Mouse (Mus musculus) E14TG2a.4 (cell line): ENCODE measurements around the gene Fndc3a.

ENCODE experiments used
- H3K27me3 ChIP-seq: 2 replicates; pipeline ENCODE4 v1.6.1; 2014; ENCODE audit warnings: low read length, control low read depth; ENCODE audit not compliant: insufficient read depth
- H3K36me3 ChIP-seq: 2 replicates; pipeline ENCODE4 v1.6.1; 2014; ENCODE audit warnings: low read length, control low read depth; ENCODE audit not compliant: insufficient read depth
- H3K4me1 ChIP-seq: replicated peaks from 2 replicates; pipeline ENCODE4 v1.6.1; 2014; ENCODE audit warnings: low read depth, low read length, control low read depth
- H3K4me3 ChIP-seq: replicated peaks from 2 replicates; pipeline ENCODE4 v1.5.1; 2014; ENCODE audit warnings: mild to moderate bottlenecking, low read length
- H3K9me3 ChIP-seq: 2 replicates; pipeline ENCODE4 v1.6.1; 2014; ENCODE audit warnings: low read length, control low read depth
- CTCF ChIP-seq: conservative IDR thresholded peaks from 2 replicates; pipeline ENCODE4 v1.5.1; 2014; ENCODE audit warnings: low read length
- NANOG ChIP-seq: IDR thresholded peaks from 2 replicates; pipeline ENCODE4 v1.6.1; 2014; ENCODE audit warnings: borderline replicate concordance, low read length, mixed read lengths
- POU5F1 ChIP-seq: IDR thresholded peaks from 2 replicates; pipeline ENCODE4 v1.6.1; 2014; ENCODE audit warnings: low read length, borderline replicate concordance

The Fndc3a gene

DNA sequence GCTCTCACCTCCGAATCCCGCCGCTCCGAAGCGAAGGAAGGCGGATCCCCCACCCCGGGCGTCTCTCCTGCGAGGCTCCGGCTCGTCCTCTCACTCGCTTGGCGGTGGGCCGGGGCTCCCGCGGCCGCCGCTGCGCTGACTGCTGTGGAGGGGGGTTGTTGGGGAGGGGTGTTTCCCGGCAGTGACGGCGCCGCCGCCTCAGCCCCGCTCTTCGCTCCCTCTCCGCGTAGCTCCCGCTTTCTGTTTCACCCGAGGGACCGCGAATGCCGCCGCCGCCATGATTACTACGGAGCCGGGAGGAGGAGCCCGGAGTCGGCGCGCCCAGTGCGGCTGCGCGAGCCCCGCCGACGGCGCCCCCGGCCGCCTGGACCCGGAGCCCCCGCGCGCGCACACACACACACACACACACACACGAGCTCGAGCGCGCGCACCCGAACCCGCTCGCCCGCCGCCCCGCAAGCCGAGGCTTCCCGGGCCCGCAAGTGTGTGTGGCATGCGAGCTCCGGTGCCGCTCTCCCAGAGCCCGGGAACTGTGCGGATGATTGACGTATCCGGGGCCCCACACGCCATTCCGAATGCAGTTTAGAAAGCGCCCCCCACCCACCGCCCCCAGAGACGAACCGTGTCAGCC is at the start of gene Fndc3a:
TSS of gene Fndc3a (minus strand) at position 294 of the 631 bp plus-strand sequence.
- H3K9me3 ChIP-seq, result no peaks in the 10 kb centered on the region
- peak within 1 kb of the TSS; percentile 92 for H3K4me3 ChIP-seq
- H3K4me1 ChIP-seq, result peaks cover 9% of the 10 kb centered on the region
- TF ChIP-seq POU5F1 (no peak), NANOG (no peak), CTCF (no peak)
- peaks cover 25% of the 10 kb centered on the region for H3K27me3 ChIP-seq
- no peaks in the 10 kb centered on the region for H3K36me3 ChIP-seq

DNA sequence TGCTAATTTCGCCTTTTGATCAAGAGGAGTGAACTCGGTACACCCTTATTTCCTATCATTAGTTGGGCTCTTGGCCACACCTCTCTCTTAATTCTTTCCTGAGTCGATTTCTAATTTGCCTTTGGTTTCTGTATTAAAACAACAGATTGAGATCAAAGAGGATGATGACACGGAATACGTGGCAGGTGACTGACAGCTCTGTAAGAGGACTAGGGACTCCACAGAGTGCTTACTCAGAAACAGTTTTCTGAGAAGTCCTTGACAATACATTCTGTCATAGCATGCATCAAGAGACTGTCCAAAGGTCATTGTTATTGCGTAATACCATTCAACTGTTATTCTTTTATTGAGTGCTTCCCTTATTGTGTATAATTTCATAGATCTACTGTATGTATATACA is 43.1 kb upstream of the Fndc3a start:
- Histone ChIP-seq H3K27me3 (no peaks in the 10 kb centered on the region), H3K4me3 (no peak overlapping the region), H3K4me1 (no peaks in the 10 kb centered on the region), H3K36me3 (no peaks in the 10 kb centered on the region), H3K9me3 (peaks cover 6% of the 10 kb centered on the region; the same call in 1 of the 2 replicates)
- no peak for TF ChIP-seq POU5F1
- TF ChIP-seq NANOG, result no peak
- no peak for TF ChIP-seq CTCF

DNA sequence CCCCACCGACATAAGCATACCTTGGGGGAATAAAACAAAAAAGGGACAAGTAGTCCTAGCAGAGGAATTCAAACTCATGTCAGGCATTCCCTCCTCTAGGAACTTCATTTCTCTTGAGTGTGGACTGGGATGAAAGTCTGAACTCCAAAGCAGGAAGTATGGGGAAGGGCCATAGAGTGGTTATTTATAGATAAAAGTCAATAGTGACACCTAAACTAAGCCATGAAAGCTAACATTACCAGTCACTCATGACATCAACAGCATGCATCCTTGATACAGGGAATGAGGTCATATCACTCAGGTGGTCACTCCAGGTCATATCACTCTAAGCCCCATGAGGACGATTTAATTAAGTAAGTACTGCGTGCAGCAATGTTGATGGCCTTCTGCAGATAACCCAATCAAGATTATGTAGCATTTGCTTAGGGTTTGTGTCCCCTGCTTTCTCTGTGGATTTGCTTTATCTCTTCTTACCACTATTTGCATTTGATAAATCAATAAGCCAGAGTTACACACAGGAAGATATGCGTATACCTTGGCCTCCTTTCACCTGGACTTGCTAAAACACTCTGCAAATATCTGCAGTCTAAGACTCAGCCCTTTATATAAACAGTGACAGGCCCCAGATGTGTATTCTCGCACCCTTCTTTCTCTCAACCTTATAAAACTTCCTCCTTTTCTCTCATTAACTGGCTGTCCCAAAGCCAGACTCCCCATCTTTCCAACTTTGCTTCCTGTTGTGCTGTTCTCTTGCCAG is 40.8 kb upstream of the Fndc3a start:
- Histone ChIP-seq H3K36me3 (no peaks in the 10 kb centered on the region), H3K9me3 (peaks cover 6% of the 10 kb centered on the region; the same call in 1 of the 2 replicates), H3K4me1 (no peaks in the 10 kb centered on the region), H3K27me3 (no peaks in the 10 kb centered on the region), H3K4me3 (no peak overlapping the region)
- no peak for TF ChIP-seq NANOG
- no peak for TF ChIP-seq CTCF
- TF ChIP-seq POU5F1, result no peak

DNA sequence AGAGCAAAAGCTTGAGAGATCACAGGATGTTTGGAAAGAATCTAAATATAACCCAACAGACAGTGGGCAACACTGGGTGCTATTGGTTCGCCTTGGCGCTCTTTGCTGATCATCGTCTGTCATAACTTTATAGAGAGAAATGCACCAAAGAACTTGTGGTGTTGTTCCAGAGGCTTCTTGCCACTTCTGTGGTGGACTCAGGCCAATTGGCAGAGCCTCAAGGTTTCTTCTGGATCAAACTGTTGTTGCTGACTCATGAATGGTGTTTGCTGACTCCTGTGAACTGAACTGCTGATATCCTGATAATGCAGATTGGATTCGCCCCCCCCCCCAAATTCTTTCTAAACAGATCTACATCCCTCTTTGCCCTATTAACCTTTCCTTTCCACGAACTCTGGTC is 38.5 kb upstream of the Fndc3a start:
- H3K36me3 ChIP-seq, result no peaks in the 10 kb centered on the region
- no peak overlapping the region for H3K4me3 ChIP-seq
- no peak for TF ChIP-seq CTCF
- no peak for TF ChIP-seq NANOG
- TF ChIP-seq POU5F1, result no peak
- H3K27me3 ChIP-seq, result no peaks in the 10 kb centered on the region
- peaks cover 6% of the 10 kb centered on the region; the same call in 1 of the 2 replicates for H3K9me3 ChIP-seq
- H3K4me1 ChIP-seq, result no peaks in the 10 kb centered on the region

DNA sequence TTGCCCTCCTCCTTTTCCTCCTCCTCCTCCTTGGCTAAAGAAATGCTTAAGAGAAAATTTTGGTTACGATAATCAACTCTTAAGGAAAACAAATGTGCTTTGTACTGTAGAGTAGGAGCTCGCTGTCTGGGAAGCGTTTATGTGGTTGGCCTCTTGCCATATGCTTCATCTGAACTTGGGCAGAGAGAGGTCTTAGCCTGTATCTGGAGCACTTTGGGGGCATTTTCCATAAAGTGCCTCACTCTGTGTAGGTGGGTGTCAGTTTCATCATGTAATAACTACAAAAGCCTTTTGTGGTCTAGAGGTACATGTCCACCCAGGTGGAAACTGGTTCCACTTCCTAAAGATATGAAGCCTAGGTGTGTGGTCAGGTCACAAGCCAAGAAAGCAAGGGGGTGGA is 31.9 kb upstream of the Fndc3a start:
- TF ChIP-seq POU5F1 (no peak), NANOG (no peak), CTCF (no peak)
- no peaks in the 10 kb centered on the region for H3K36me3 ChIP-seq
- H3K4me1 ChIP-seq, result no peaks in the 10 kb centered on the region
- no peaks in the 10 kb centered on the region for H3K9me3 ChIP-seq
- no peaks in the 10 kb centered on the region for H3K27me3 ChIP-seq
- no peak overlapping the region for H3K4me3 ChIP-seq

DNA sequence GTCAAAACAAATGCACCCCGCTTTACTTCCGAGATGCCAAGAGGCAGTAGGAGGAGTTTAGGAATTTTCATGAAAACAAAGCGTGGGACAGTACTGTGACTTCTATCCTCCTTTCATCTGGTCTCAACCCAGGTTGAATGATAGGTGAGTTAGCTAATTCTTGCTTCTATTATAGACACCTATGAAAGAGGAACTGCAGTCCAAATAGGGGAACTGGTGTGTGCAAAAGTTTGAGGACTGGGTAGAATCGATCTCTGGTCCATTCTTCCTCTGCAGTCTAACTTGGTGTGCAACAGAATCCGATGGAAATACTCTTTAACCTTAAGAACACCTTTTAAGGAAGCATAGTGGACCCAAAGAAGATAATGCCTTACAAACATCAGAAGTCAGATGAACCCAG is 30.5 kb upstream of the Fndc3a start:
- Histone ChIP-seq H3K4me1 (no peaks in the 10 kb centered on the region), H3K27me3 (no peaks in the 10 kb centered on the region), H3K9me3 (no peaks in the 10 kb centered on the region), H3K36me3 (no peaks in the 10 kb centered on the region), H3K4me3 (no peak overlapping the region)
- no peak for TF ChIP-seq CTCF
- no peak for TF ChIP-seq POU5F1
- no peak for TF ChIP-seq NANOG

DNA sequence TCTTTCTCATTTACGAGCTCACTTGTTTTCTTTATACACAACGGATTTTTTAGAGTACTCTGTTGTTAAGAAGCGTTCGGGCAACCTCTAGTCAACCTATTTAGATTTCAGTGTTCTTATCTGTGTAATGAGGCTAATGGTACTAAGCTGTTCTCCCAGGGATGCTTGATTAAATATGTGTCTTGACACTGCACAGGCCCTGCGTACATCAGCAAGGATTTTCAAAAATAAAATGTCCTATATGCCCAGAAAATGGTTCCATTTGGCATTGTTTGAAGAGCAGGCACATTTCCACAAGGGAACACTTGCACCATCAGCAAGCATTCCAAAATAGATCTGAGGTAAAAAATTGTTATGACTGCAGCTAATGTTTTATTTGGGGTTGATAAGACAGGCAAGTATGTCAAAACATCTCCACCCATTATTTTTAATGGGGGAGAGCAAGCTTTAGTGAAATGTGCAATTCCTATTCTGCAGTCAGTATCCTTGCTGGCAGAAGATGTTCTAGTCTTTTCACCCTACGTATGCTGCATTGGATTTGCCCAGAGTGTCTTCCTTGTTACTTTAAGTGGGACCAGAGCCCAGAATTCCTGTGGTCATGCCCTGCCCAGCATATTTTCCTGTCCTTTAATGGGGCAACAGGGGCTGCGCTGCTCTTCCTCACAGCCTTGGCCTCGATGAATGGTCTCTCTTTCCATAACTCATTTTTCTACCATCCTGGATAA is 29.8 kb upstream of the Fndc3a start:
- TF ChIP-seq POU5F1 (no peak), CTCF (no peak), NANOG (no peak)
- H3K4me1 ChIP-seq, result no peaks in the 10 kb centered on the region
- no peak overlapping the region for H3K4me3 ChIP-seq
- H3K27me3 ChIP-seq, result no peaks in the 10 kb centered on the region
- H3K36me3 ChIP-seq, result no peaks in the 10 kb centered on the region
- H3K9me3 ChIP-seq, result no peaks in the 10 kb centered on the region

DNA sequence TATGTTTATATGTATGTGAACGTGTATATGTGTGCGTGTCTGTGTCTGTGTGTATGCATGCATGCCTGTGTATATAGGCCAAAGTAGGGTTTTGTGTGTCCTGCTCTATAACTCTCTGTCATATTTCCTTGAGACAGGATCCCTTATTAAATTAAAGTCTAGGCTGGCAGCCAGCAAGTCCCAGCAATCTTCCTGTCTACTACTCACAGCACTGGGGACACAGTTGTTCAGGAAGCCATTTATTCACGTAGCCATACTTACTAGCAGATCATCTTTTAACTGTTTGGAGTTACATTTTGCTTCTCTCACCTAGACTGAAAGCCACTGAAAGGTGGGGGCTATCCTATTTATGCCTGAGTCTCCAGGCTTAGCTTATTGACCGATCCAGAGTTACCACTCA is 29.0 kb upstream of the Fndc3a start:
- H3K27me3 ChIP-seq, result no peaks in the 10 kb centered on the region
- H3K4me3 ChIP-seq, result no peak overlapping the region
- no peaks in the 10 kb centered on the region for H3K9me3 ChIP-seq

More for the DNA sequence above, 29.0 kb upstream of the Fndc3a start:
- TF ChIP-seq CTCF (no peak), POU5F1 (no peak), NANOG (no peak)
- Histone ChIP-seq H3K4me1 (no peaks in the 10 kb centered on the region), H3K36me3 (no peaks in the 10 kb centered on the region)
